Mouse (Mus musculus) G1E (cell line): ENCODE measurements around the gene Metap1.

Source experiments
- CTCF ChIP-seq: IDR thresholded peaks from 2 replicates; pipeline ENCODE4 v1.5.1; 2012; ENCODE audit warnings: low read depth, low read length, inconsistent platforms, mixed read lengths
- GATA1 ChIP-seq: IDR thresholded peaks from 2 replicates; pipeline ENCODE4 v1.6.1; 2012; ENCODE audit warnings: borderline replicate concordance, low read length, inconsistent platforms, mixed read lengths
- GATA2 ChIP-seq: IDR thresholded peaks from 2 replicates; pipeline ENCODE4 v1.6.1; 2012; ENCODE audit warnings: low read depth, low read length, inconsistent platforms, borderline replicate concordance
- POLR2AphosphoS5 ChIP-seq: IDR thresholded peaks from 2 replicates; pipeline ENCODE4 v1.6.1; 2012; ENCODE audit warnings: low read depth, low read length, inconsistent platforms; ENCODE audit not compliant: insufficient replicate concordance
- TAL1 ChIP-seq: conservative IDR thresholded peaks from 2 replicates; pipeline ENCODE4 v1.6.1; 2012; ENCODE audit warnings: low read depth, low read length, inconsistent platforms, mixed read lengths

DNA sequence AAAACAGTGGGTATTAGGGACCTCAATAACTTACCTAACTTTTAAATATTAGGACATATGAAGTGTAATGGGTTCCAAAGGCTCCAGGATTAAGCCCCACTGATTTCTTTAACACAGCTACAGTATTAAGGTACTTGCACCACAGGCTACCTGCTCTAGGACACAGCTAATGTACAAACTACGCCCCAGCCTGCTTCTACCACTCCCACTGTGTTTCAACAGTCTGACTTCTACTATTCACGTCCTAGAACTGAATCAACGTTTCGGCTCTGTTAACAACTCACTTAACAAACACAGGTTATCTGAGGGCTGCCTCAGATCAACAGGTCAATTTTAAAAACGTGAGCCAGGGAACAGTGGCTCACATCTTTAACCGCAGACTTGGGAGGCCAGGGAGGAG is 25.5 kb downstream of the Metap1 start:
- TF ChIP-seq CTCF (no peak), TAL1 (no peak), GATA1 (no peak), POLR2AphosphoS5 (no peak), GATA2 (no peak)
